Mouse (Mus musculus) heart, adult 2 months (tissue): Measurements from ENCODE around the gene Slc44a1.

Experiments
- CTCF ChIP-seq: fragments of 200-600 bp; IDR thresholded peaks from 2 replicates; pipeline ENCODE4 v1.8.1; 2022; ENCODE audit warnings: antibody characterized with exemption, mild to moderate bottlenecking, moderate library complexity
- EP300 ChIP-seq: fragments of 200-500 bp; IDR thresholded peaks from 2 replicates; pipeline ENCODE4 v1.6.1; 2011; ENCODE audit warnings: low read depth, low read length, control low read depth; ENCODE audit not compliant: insufficient read depth

DNA sequence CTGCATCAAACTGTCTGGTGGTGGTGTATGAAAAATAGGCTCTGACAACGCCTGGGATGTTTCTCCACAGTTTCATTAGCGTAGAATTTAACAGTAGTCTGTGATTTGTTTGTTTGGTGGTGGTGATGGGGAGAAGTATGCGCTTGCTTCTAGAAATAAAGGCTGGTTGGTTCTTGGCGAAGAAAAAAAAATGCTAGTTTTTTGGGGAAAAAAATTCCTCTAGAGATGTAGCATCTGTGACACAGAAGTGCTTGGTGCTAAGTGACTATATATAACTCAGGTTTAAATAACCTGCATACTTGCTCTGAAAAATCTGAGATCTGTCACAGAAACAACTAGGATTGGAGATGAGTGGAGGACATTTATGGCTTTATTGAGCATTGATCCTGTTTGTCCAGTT, 1.5 kb downstream of the Slc44a1 start:
- TF ChIP-seq EP300 (no peak), CTCF (no peak)
